Mouse (Mus musculus): ENCODE measurements around the gene Casq1. TPM values are rescaled to one million over a fixed set of nuclear protein-coding genes. Genes with fewer than 3 reads are reported as not detected.
A peak's percentile ranks its signal among the peaks of the same experiment; 100 is the strongest.

Gene Casq1
- polyA plus RNA-seq, 1 experiment, result not detected

GRCm38 (mm10) chr1:172240945-172241708 lies 21.5 kb upstream of the Casq1 start:
- Histone ChIP-seq H3K4me1 (ENCODE audit: control insufficient read depth, insufficient read depth, low read length) (0 out of 2 replicates have a peak, but pooled peaks cover 2% of the 10 kb centered on the region), H3K4me3 (ENCODE audit: insufficient read depth, low read depth, low read length) (no peak overlapping the region), H3K27ac (ENCODE audit: insufficient read depth, low read depth, low read length) (no peak overlapping the region)
- no peak for TF ChIP-seq CTCF (IDR thresholded peaks at IDR 0.05; ENCODE audit: insufficient read depth, low read depth, low read length)
- no peak for TF ChIP-seq POLR2A (IDR thresholded peaks at IDR 0.05; ENCODE audit: insufficient read depth, low read depth, low read length)
- WGBS, result 52% methylated on average over 6 of the region's 6 CpGs

DNA sequence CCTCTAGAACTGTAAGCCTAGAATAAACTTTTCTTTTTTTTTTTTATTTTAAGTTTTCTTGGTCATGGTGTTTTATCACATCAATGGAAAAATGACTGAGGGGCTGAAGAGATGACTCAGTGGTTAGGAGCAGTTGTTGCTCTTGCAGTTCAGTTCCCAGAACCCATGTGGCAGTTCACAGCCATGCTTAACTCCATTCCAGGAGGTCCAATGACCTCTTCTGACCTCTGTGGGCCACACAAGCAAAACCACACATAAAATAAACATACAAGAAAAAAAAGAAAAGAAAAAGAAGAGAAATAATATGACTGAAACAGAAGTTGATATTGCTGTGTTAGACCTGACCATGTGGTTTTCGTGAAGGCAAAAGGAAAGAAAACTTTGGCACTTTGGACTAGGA lies 9.5 kb upstream of the Casq1 start:
- 95% methylated on average over 1 of the region's 1 CpGs for WGBS

DNA sequence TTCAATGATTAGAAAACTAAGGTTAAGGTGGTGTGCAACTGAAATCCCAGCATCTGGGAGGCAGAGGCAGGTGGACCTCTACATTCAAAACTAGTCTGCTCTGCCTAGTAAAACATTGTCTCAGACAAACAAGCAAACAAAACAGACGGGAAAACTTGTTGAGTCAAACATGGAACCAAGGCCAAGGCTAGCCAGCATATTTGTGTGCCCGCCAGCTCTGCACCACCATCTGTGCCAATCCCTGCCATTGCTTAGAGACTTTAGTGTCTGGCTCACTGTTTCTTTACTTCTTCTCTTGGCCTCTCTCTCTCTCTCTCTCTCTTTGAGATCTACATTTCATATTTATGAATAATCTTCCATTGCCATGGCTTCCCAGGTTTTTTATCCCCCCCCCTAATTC lies 8.5 kb upstream of the Casq1 start:
- TF ChIP-seq CTCF (IDR thresholded peaks at IDR 0.05; ENCODE audit: insufficient read depth, low read depth, low read length) (no peak), POLR2A (IDR thresholded peaks at IDR 0.05; ENCODE audit: insufficient read depth, low read depth, low read length) (no peak)
- Histone ChIP-seq H3K4me1 (ENCODE audit: control insufficient read depth, insufficient read depth, low read length) (no peaks in the 10 kb centered on the region), H3K27ac (ENCODE audit: insufficient read depth, low read depth, low read length) (no peak overlapping the region), H3K4me3 (ENCODE audit: insufficient read depth, low read depth, low read length) (no peak overlapping the region)
- WGBS, result 71% methylated on average over 2 of the region's 2 CpGs

More for the DNA sequence above, 9.5 kb upstream of the Casq1 start:
- no peaks in the 10 kb centered on the region for H3K4me1 ChIP-seq (ENCODE audit: control insufficient read depth, insufficient read depth, low read length)
- TF ChIP-seq CTCF (IDR thresholded peaks at IDR 0.05; ENCODE audit: insufficient read depth, low read depth, low read length) (no peak), POLR2A (IDR thresholded peaks at IDR 0.05; ENCODE audit: insufficient read depth, low read depth, low read length) (no peak)
- H3K4me3 ChIP-seq (ENCODE audit: insufficient read depth, low read depth, low read length), result no peak overlapping the region
- H3K27ac ChIP-seq (ENCODE audit: insufficient read depth, low read depth, low read length), result no peak overlapping the region

GRCm38 (mm10) chr1:172221297-172222063 lies 1.8 kb upstream of the Casq1 start:
- Histone ChIP-seq H3K27ac (ENCODE audit: insufficient read depth, low read depth, low read length) (no peak overlapping the region), H3K4me3 (ENCODE audit: insufficient read depth, low read depth, low read length) (no peak overlapping the region), H3K4me1 (ENCODE audit: control insufficient read depth, insufficient read depth, low read length) (peaks cover 9% of the 10 kb centered on the region)
- TF ChIP-seq POLR2A (IDR thresholded peaks at IDR 0.05; ENCODE audit: insufficient read depth, low read depth, low read length), result no peak
- TF ChIP-seq CTCF (IDR thresholded peaks at IDR 0.05; ENCODE audit: insufficient read depth, low read depth, low read length), result no peak
- 77% methylated on average over 11 of the region's 11 CpGs for whole genome bisulfite sequencing

GRCm38 (mm10) chr1:172220414-172220813 lies 746 bp upstream of the Casq1 start:
- WGBS, result 52% methylated on average over 10 of the region's 10 CpGs
- no peak for TF ChIP-seq CTCF (IDR thresholded peaks at IDR 0.05; ENCODE audit: insufficient read depth, low read depth, low read length)
- Histone ChIP-seq H3K4me1 (ENCODE audit: control insufficient read depth, insufficient read depth, low read length) (peaks cover 9% of the 10 kb centered on the region), H3K27ac (ENCODE audit: insufficient read depth, low read depth, low read length) (no peak overlapping the region), H3K4me3 (ENCODE audit: insufficient read depth, low read depth, low read length) (no peak overlapping the region)

DNA sequence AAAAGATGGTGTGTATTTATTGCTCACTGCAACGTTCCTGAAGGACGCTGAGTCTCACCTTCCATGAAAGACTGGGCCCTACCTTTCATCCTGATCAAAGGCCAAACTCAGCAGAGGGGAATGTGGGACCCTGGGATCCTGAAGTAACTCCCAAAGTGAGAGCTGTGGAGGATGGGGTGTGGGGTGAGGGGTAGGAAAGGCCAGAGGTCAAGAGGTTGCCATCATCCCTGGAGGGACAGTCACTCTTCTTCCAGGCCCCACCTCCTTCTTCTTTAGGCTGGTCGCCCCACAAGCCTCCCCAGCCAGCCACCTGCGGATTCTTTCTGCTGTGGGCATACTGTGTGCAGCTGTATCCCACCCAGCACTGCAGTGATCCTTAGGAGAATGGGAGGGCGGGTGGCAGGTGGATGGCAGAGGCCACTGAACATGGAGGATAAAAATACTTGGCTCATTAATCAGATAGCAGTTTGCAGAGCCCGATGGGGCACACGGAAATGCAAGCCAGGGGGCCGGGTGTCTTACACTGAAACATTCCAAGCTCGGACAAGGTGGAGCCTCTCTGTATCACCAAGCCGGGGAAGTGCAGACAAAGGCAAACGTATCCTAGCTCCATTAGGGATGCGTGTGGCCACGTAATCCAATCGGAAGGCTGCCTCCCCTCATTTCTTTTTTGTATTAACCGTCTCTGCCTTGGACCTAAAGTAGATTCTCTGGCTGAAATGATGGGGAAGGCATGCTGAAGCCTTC lies 1.3 kb downstream of the Casq1 start:
- no peak for TF ChIP-seq POLR2A (IDR thresholded peaks at IDR 0.05; ENCODE audit: insufficient read depth, low read depth, low read length)
- TF ChIP-seq CTCF (IDR thresholded peaks at IDR 0.05; ENCODE audit: insufficient read depth, low read depth, low read length), result no peak
- peaks cover 19% of the 10 kb centered on the region for H3K4me1 ChIP-seq (ENCODE audit: control insufficient read depth, insufficient read depth, low read length)
- no peak overlapping the region for H3K4me3 ChIP-seq (ENCODE audit: insufficient read depth, low read depth, low read length)
- H3K27ac ChIP-seq (ENCODE audit: insufficient read depth, low read depth, low read length), result no peak overlapping the region
- 74% methylated on average over 15 of the region's 15 CpGs for WGBS

- WGBS, result under 1% methylated on average over 5 of the region's 5 CpGs
- Histone ChIP-seq H3K4me1 (ENCODE audit: control insufficient read depth, insufficient read depth, low read length) (peaks cover 19% of the 10 kb centered on the region), H3K27ac (ENCODE audit: insufficient read depth, low read depth, low read length) (no peak overlapping the region), H3K4me3 (ENCODE audit: insufficient read depth, low read depth, low read length) (peak overlapping the region; percentile 20; the same call in 1 of the 2 replicates)
- TF ChIP-seq CTCF (IDR thresholded peaks at IDR 0.05; ENCODE audit: insufficient read depth, low read depth, low read length) (peak; percentile 91), POLR2A (IDR thresholded peaks at IDR 0.05; ENCODE audit: insufficient read depth, low read depth, low read length) (no peak)
Measured at GRCm38 (mm10) chr1:172217148-172217547, 2.5 kb downstream of the Casq1 start.

DNA sequence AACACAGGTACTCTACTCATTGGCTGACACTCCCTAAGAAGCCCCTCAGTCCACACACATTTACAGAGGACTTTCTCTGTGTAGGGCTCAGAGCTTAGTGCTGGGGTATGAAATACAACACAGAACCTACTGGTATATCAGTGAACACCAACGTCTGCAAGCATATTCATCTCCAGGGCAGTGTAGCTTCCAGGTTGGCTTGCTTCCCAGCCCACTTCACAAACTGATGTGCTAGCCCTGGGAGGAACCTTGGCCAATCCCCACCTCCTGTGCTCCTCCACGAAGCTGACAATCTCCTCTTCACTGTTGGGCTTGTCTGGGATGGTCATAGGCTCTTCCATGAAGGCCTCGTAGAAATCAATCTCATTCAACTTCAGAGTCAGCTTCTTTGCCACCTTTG lies 4.9 kb downstream of the Casq1 start:
- 45% methylated on average over 3 of the region's 3 CpGs for WGBS
- Histone ChIP-seq H3K4me3 (ENCODE audit: insufficient read depth, low read depth, low read length) (no peak overlapping the region), H3K4me1 (ENCODE audit: control insufficient read depth, insufficient read depth, low read length) (peaks cover 15% of the 10 kb centered on the region), H3K27ac (ENCODE audit: insufficient read depth, low read depth, low read length) (no peak overlapping the region)
- TF ChIP-seq POLR2A (IDR thresholded peaks at IDR 0.05; ENCODE audit: insufficient read depth, low read depth, low read length), result no peak
- TF ChIP-seq CTCF (IDR thresholded peaks at IDR 0.05; ENCODE audit: insufficient read depth, low read depth, low read length), result no peak
